Mouse (Mus musculus): ENCODE measurements around the gene Gm28635. TPM values are rescaled to one million over a fixed set of nuclear protein-coding genes. Genes with fewer than 3 reads are reported as not detected.

Gm28635 gene
- polyA plus RNA-seq, 1 experiment from 2014 or later: not detected

DNA sequence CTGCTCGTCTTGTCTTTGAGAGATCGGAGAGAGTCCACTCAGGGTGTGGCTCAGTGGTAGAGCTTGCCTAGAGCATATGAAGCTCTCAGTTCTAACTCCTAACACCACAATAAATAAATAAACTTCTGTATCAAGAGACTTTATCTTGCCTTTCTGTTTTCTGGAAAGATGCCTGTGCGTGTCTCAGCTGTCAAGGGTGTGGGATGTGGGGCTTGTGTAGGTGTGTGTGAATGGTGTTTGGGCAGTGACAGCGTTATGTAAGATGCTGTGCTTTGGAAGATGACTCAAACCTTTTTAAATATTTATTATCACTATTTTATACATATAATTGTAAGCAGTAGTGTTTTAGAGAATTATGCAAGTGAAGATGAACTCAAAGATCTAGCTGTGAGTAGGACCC, 103.7 kb downstream of the Gm28635 start:
- 87% methylated on average over 4 of the region's 4 CpGs for WGBS
- H3K27ac ChIP-seq (replicated peaks): no peak overlapping the region
- peaks cover 12% of the 10 kb centered on the region for H3K36me3 ChIP-seq
- no peak for ATAC-seq (ENCODE audit: extremely low read depth, insufficient number of reproducible peaks, low FRiP score, low TSS enrichment)
- 0 out of 2 replicates have a peak, but pooled peaks cover 3% of the 10 kb centered on the region for H3K9me3 ChIP-seq
- H3K4me3 ChIP-seq: no peak overlapping the region
- no peak overlapping the region for H3K9ac ChIP-seq
- no peaks in the 10 kb centered on the region for H3K4me1 ChIP-seq
- no peaks in the 10 kb centered on the region for H3K27me3 ChIP-seq (replicated peaks)
- H3K4me2 ChIP-seq: no peak overlapping the region

DNA sequence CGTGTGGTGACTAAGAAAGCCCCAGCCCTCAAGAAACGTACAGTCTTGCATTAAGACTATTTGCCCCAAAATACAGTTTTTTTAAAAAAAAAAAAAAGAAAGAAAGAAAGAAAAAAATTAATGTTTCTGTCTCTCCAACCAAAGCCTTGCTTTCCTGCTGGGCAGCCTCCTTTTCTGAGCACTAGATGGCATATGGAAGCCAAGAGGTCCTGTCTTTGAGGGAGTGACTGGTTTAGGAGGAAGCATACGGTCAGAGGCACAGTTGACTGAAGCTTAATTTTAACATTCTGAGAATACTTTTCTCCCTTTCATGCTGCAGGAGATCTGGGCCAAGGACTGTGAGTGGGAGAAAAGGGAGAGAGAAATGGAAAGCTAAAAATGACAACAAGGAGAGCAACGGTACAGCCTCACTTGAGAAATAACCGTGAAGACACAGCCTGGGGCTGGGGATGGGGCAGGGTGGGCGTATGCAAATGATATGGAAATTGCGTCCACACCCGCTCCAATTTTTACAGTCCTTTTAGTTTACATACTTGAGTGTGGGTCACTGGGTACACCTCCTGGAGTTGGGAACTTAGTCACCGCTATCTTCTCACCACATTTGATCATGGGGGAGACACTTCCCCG, 120.8 kb downstream of the Gm28635 start:
- WGBS: 44% methylated on average over 10 of the region's 10 CpGs

More for the DNA sequence above, 120.8 kb downstream of the Gm28635 start:
- H3K4me3 ChIP-seq: peak overlapping the region; percentile 37
- H3K9me3 ChIP-seq: no peaks in the 10 kb centered on the region
- H3K27ac ChIP-seq (replicated peaks): no peak overlapping the region
- H3K4me1 ChIP-seq: 0 out of 2 replicates have a peak, but pooled peaks cover 6% of the 10 kb centered on the region
- H3K9ac ChIP-seq: peak overlapping the region; percentile 24; the same call in 1 of the 2 replicates
- H3K27me3 ChIP-seq (replicated peaks): no peaks in the 10 kb centered on the region
- no peaks in the 10 kb centered on the region for H3K36me3 ChIP-seq
- H3K4me2 ChIP-seq: peak overlapping the region; percentile 61
- ATAC-seq (ENCODE audit: extremely low read depth, insufficient number of reproducible peaks, low FRiP score, low TSS enrichment): no peak

Other genes starting within 250 kb of the Gm28635 start
- gene Tfpi, start 201.3 kb downstream of the Gm28635 start, polyA plus RNA-seq (2015; fragmentation: Nextera tagmentation; extraction: Ambion mirVana): 72.0 and 80.3 TPM in 2 replicates
- gene Ctnnd1, start 27.3 kb downstream of the Gm28635 start, polyA plus RNA-seq (2015; fragmentation: Nextera tagmentation; extraction: Ambion mirVana): 60.6 and 63.6 TPM in 2 replicates
- gene Btbd18, start 19.0 kb downstream of the Gm28635 start, polyA plus RNA-seq (2015; fragmentation: Nextera tagmentation; extraction: Ambion mirVana): 0.10 and 0.12 TPM in 2 replicates
- gene Selenoh, start 7.3 kb downstream of the Gm28635 start, polyA plus RNA-seq (2015; fragmentation: Nextera tagmentation; extraction: Ambion mirVana): 272 and 285 TPM in 2 replicates
- 26.1 and 26.6 TPM in 2 replicates for gene Med19, start 361 bp upstream of the Gm28635 start, polyA plus RNA-seq (2015; fragmentation: Nextera tagmentation; extraction: Ambion mirVana)
- gene Tmx2, start 1.1 kb upstream of the Gm28635 start, polyA plus RNA-seq (2015; fragmentation: Nextera tagmentation; extraction: Ambion mirVana): 136 and 163 TPM in 2 replicates
- 20.8 and 21.9 TPM in 2 replicates for gene Zdhhc5, start 37.1 kb upstream of the Gm28635 start, polyA plus RNA-seq (2015; fragmentation: Nextera tagmentation; extraction: Ambion mirVana)
- 16.4 and 18.5 TPM in 2 replicates for gene Clp1, start 49.3 kb upstream of the Gm28635 start, polyA plus RNA-seq (2015; fragmentation: Nextera tagmentation; extraction: Ambion mirVana)
- 7.3 and 8.4 TPM in 2 replicates for gene Ypel4, start 56.0 kb upstream of the Gm28635 start, polyA plus RNA-seq (2015; fragmentation: Nextera tagmentation; extraction: Ambion mirVana)
- 5.7 and 6.5 TPM in 2 replicates for gene Gm19426, start 65.6 kb upstream of the Gm28635 start, polyA plus RNA-seq (2015; fragmentation: Nextera tagmentation; extraction: Ambion mirVana)
- gene Serping1, start 97.4 kb upstream of the Gm28635 start, polyA plus RNA-seq (2015; fragmentation: Nextera tagmentation; extraction: Ambion mirVana): 38.8 and 40.2 TPM in 2 replicates
- 92.5 and 114 TPM in 2 replicates for gene Ube2l6, start 120.8 kb upstream of the Gm28635 start, polyA plus RNA-seq (2015; fragmentation: Nextera tagmentation; extraction: Ambion mirVana)
- gene Smtnl1, start 144.6 kb upstream of the Gm28635 start, polyA plus RNA-seq (2015; fragmentation: Nextera tagmentation; extraction: Ambion mirVana): 0.24 and 0.27 TPM in 2 replicates
- 72.3 and 89.1 TPM in 2 replicates for gene Timm10, start 149.0 kb upstream of the Gm28635 start, polyA plus RNA-seq (2015; fragmentation: Nextera tagmentation; extraction: Ambion mirVana)
- gene Slc43a1, start 160.8 kb upstream of the Gm28635 start, polyA plus RNA-seq (2015; fragmentation: Nextera tagmentation; extraction: Ambion mirVana): 16.1 and 17.1 TPM in 2 replicates
- gene Rtn4rl2, start 208.7 kb upstream of the Gm28635 start, polyA plus RNA-seq (2015; fragmentation: Nextera tagmentation; extraction: Ambion mirVana): 0.72 and 0.99 TPM in 2 replicates